Mouse (Mus musculus): Measurements from ENCODE around the gene Dock6.
"Not testable (repeated sequence)": the region's sequence is repeated elsewhere in the genome, so short reads cannot be mapped to it uniquely, and the experiment has no call there.

GRCm38 (mm10) chr9:21793507-21793906, 58.9 kb downstream of the Dock6 start:
- not testable (repeated sequence) for TF ChIP-seq CTCF (IDR thresholded peaks at IDR 0.05; ENCODE audit: extremely low read depth, insufficient read depth, insufficient read length, insufficient replicate concordance); POLR2A (IDR thresholded peaks at IDR 0.05; ENCODE audit: low read depth, low read length)
